Mouse (Mus musculus) midbrain, embryonic 16.5 days (tissue): ENCODE data around the gene Piezo1. TPM values are rescaled to one million over a fixed set of nuclear protein-coding genes. Genes with fewer than 3 reads are reported as not detected.
A peak's percentile ranks its signal among the peaks of the same experiment; 100 is the strongest.
"Not testable (repeated sequence)": the region's sequence is repeated elsewhere in the genome, so short reads cannot be mapped to it uniquely, and the experiment has no call there.

Experiments
- ATAC-seq: fragments of 200-750 bp; cut with Nextera tagmentation; 2 replicates; pipeline ENCODE4 v1.8.0; 2017; ENCODE audit warnings: moderate TSS enrichment
- H3K27ac ChIP-seq: fragments of 300-500 bp; sonication (generic); 2 replicates; pipeline ENCODE4 v1.5.1; 2014; ENCODE audit warnings: mild to moderate bottlenecking, low read length, mixed read lengths
- H3K27me3 ChIP-seq: fragments of 300-500 bp; sonication (generic); 2 replicates; pipeline ENCODE4 v1.6.1; 2014; ENCODE audit warnings: low read depth, low read length, mixed read lengths; ENCODE audit not compliant: control insufficient read depth, insufficient read depth
- H3K36me3 ChIP-seq: fragments of 300-500 bp; sonication (generic); 2 replicates; pipeline ENCODE4 v1.6.1; 2014; ENCODE audit warnings: mild to moderate bottlenecking, low read length, moderate library complexity, mixed read lengths; ENCODE audit not compliant: control insufficient read depth, insufficient read depth
- H3K4me1 ChIP-seq: fragments of 300-500 bp; sonication (generic); 2 replicates; pipeline ENCODE4 v1.6.1; 2014; ENCODE audit warnings: mild to moderate bottlenecking, low read length, mixed read lengths; ENCODE audit not compliant: control insufficient read depth, insufficient read depth
- H3K4me2 ChIP-seq: fragments of 300-500 bp; sonication (generic); 2 replicates; pipeline ENCODE4 v1.6.1; 2014; ENCODE audit warnings: mild to moderate bottlenecking, low read length, mixed read lengths
- H3K4me3 ChIP-seq: fragments of 300-500 bp; sonication (generic); 2 replicates; pipeline ENCODE4 v1.5.1; 2014; ENCODE audit warnings: low read depth, mild to moderate bottlenecking, low read length, moderate library complexity, mixed read lengths
- H3K9ac ChIP-seq: fragments of 300-500 bp; sonication (generic); 2 replicates; pipeline ENCODE4 v1.6.1; 2014; ENCODE audit warnings: low read depth, low read length, mixed read lengths
- H3K9me3 ChIP-seq: fragments of 300-500 bp; sonication (generic); replicated peaks from 2 replicates; pipeline ENCODE4 v1.6.1; 2014; ENCODE audit warnings: mild to moderate bottlenecking, low read length, mixed read lengths; ENCODE audit not compliant: control insufficient read depth, poor library complexity, severe bottlenecking
- WGBS: fragments of 180-500 bp; shearing (Covaris S2); extraction: QIAGEN DNeasy Blood & Tissue Kit; methylation state at CpG from one replicate; pipeline ENCODE4 v1.1.7; 2014; 5-methylcytosine and 5-hydroxymethylcytosine counted together
- polyA plus RNA-seq: library from polyadenylated mRNA; unstranded; fragments of >200 nt; fragmentation: Nextera tagmentation; extraction: Ambion mirVana; gene quantifications from 2 replicates; pipeline ENCODE4 v1.2.1, GENCODE M21; 2015

Piezo1 gene
- polyA plus RNA-seq, 1 experiment from 2014 or later, result 1.8 TPM

GRCm38 (mm10) chr8:122573577-122573976, 22.4 kb upstream of the Piezo1 start:
- no peak for ATAC-seq
- Histone ChIP-seq H3K4me1 (peaks cover 20% of the 10 kb centered on the region), H3K9ac (no peak overlapping the region), H3K9me3 (no peaks in the 10 kb centered on the region), H3K4me2 (no peak overlapping the region), H3K27me3 (no peaks in the 10 kb centered on the region), H3K4me3 (no peak overlapping the region), H3K27ac (no peak overlapping the region), H3K36me3 (0 out of 2 replicates have a peak, but pooled peaks cover 2% of the 10 kb centered on the region)
- 51% methylated on average over 9 of the region's 9 CpGs for WGBS

- H3K27ac ChIP-seq, H3K9me3 ChIP-seq, H3K4me2 ChIP-seq, H3K27me3 ChIP-seq, ATAC-seq, H3K4me3 ChIP-seq, H3K36me3 ChIP-seq, H3K9ac ChIP-seq: not testable (repeated sequence)
- 20% methylated on average over 4 of the region's 4 CpGs for WGBS
- H3K4me1 ChIP-seq, result peaks cover 23% of the 10 kb centered on the region
These were observed 22.0 kb upstream of the Piezo1 start for GRCm38 (mm10) chr8:122573176-122573575.

GRCm38 (mm10) chr8:122572751-122573150, 21.6 kb upstream of the Piezo1 start:
- Histone ChIP-seq H3K9me3 (no peaks in the 10 kb centered on the region), H3K27me3 (no peaks in the 10 kb centered on the region), H3K27ac (no peak overlapping the region), H3K4me2 (no peak overlapping the region), H3K4me1 (peaks cover 23% of the 10 kb centered on the region), H3K4me3 (no peak overlapping the region), H3K9ac (no peak overlapping the region), H3K36me3 (0 out of 2 replicates have a peak, but pooled peaks cover 2% of the 10 kb centered on the region)
- WGBS, result 92% methylated on average over 3 of the region's 3 CpGs
- ATAC-seq, result no peak

- Histone ChIP-seq H3K9ac (no peak overlapping the region), H3K27me3 (no peaks in the 10 kb centered on the region), H3K36me3 (0 out of 2 replicates have a peak, but pooled peaks cover 2% of the 10 kb centered on the region), H3K9me3 (no peaks in the 10 kb centered on the region), H3K4me3 (no peak overlapping the region), H3K27ac (no peak overlapping the region), H3K4me2 (no peak overlapping the region), H3K4me1 (peaks cover 23% of the 10 kb centered on the region)
- 95% methylated on average over 17 of the region's 17 CpGs for WGBS
- no peak for ATAC-seq
These were observed 20.7 kb upstream of the Piezo1 start for GRCm38 (mm10) chr8:122571750-122572267.

GRCm38 (mm10) chr8:122571153-122571552, 20.0 kb upstream of the Piezo1 start:
- no peak for ATAC-seq

GRCm38 (mm10) chr8:122569996-122570395, 18.9 kb upstream of the Piezo1 start:
- Histone ChIP-seq H3K36me3 (0 out of 2 replicates have a peak, but pooled peaks cover 2% of the 10 kb centered on the region), H3K4me1 (peaks cover 18% of the 10 kb centered on the region), H3K9ac (no peak overlapping the region), H3K27ac (no peak overlapping the region), H3K9me3 (no peaks in the 10 kb centered on the region), H3K4me2 (no peak overlapping the region), H3K27me3 (no peaks in the 10 kb centered on the region), H3K4me3 (no peak overlapping the region)
- 98% methylated on average over 16 of the region's 16 CpGs for WGBS
- ATAC-seq, result no peak

More at GRCm38 (mm10) chr8:122571153-122571552, 20.0 kb upstream of the Piezo1 start:
- Histone ChIP-seq H3K9me3 (no peaks in the 10 kb centered on the region), H3K36me3 (0 out of 2 replicates have a peak, but pooled peaks cover 2% of the 10 kb centered on the region), H3K4me2 (no peak overlapping the region), H3K27ac (no peak overlapping the region), H3K4me3 (no peak overlapping the region), H3K4me1 (peaks cover 29% of the 10 kb centered on the region), H3K27me3 (no peaks in the 10 kb centered on the region), H3K9ac (no peak overlapping the region)
- 97% methylated on average over 11 of the region's 11 CpGs for WGBS

GRCm38 (mm10) chr8:122569329-122569728, 18.2 kb upstream of the Piezo1 start:
- no peak for ATAC-seq
- no peak overlapping the region for H3K4me3 ChIP-seq
- H3K27me3 ChIP-seq, result no peaks in the 10 kb centered on the region
- no peak overlapping the region; the same call in none of the 2 replicates for H3K4me2 ChIP-seq
- no peaks in the 10 kb centered on the region for H3K9me3 ChIP-seq
- H3K27ac ChIP-seq, result no peak overlapping the region
- 0 out of 2 replicates have a peak, but pooled peaks cover 2% of the 10 kb centered on the region for H3K36me3 ChIP-seq
- no peak overlapping the region for H3K9ac ChIP-seq
- H3K4me1 ChIP-seq, result peaks cover 18% of the 10 kb centered on the region
- 71% methylated on average over 9 of the region's 9 CpGs for WGBS

GRCm38 (mm10) chr8:122568881-122569309, 17.8 kb upstream of the Piezo1 start:
- H3K27ac ChIP-seq, result no peak overlapping the region
- peaks cover 18% of the 10 kb centered on the region for H3K4me1 ChIP-seq
- H3K36me3 ChIP-seq, result 0 out of 2 replicates have a peak, but pooled peaks cover 2% of the 10 kb centered on the region
- no peak for ATAC-seq
- H3K9ac ChIP-seq, result no peak overlapping the region
- no peaks in the 10 kb centered on the region for H3K9me3 ChIP-seq
- no peaks in the 10 kb centered on the region for H3K27me3 ChIP-seq
- WGBS, result 18% methylated on average over 10 of the region's 10 CpGs
- peak overlapping the region; percentile 98 for H3K4me2 ChIP-seq
- peak overlapping the region; percentile 77 for H3K4me3 ChIP-seq

GRCm38 (mm10) chr8:122568109-122568504, 17.0 kb upstream of the Piezo1 start:
- H3K4me1 ChIP-seq, result peaks cover 18% of the 10 kb centered on the region
- ATAC-seq, result peak; percentile 71
- no peaks in the 10 kb centered on the region for H3K27me3 ChIP-seq
- H3K36me3 ChIP-seq, result 0 out of 2 replicates have a peak, but pooled peaks cover 2% of the 10 kb centered on the region
- H3K4me2 ChIP-seq, result peak overlapping the region; percentile 98
- peak overlapping the region; percentile 77 for H3K4me3 ChIP-seq
- H3K9me3 ChIP-seq, result no peaks in the 10 kb centered on the region
- H3K9ac ChIP-seq, result peak overlapping the region; percentile 78
- 0% methylated on average over 34 of the region's 34 CpGs for WGBS
- peak overlapping the region; percentile 42; the same call in 1 of the 2 replicates for H3K27ac ChIP-seq
